Mouse (Mus musculus): ENCODE results near the gene Vwa1.
"Not testable (repeated sequence)": the region's sequence is repeated elsewhere in the genome, so short reads cannot be mapped to it uniquely, and the experiment has no call there.

The Vwa1 gene

DNA sequence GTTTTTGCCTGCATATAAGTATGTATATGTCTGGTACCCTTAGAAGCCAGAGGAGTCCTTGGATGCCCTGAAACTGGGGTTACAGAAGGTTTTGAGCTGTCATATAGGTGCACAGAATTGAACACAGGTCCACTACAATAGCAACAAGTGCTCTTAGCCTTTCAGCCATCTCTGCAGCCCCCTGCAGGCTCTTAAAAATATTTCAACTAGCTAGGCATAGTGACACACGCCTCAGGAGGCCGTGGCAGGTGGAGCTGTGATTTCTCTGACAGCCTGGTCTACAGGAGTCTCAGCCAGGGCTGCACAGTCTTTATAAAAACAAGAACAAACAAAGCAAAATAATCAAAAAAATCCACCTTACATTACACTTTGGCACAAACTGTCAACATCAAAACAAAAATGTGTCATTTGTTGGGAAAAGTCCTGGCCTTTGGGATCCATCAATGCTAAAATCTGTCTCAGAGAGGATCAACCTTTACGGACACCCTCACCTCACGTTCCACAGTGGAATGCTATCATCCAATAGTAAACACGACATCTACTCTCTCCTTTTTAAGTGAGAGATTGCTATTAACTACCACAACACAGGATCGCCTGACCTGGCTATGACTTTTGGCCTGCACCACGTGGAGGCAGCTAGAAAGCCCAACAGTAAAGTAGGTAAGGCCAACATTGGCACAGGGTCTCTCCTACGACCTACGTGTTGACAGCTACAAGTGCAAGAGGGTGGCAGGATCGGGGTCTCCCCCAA is 14.5 kb downstream of the Vwa1 start:
- in situ Hi-C loops (cut with MboI; ENCODE audit: unreplicated experiment in 2 of 2) = loop anchor here in 1 of 2 experiments (10.0 kb wide), 1 partner anchor 65 kb away; the partner anchor contains the start of gene Fndc10

GRCm38 (mm10) chr4:155757011-155757410 is 17.5 kb downstream of the Vwa1 start:
- in situ Hi-C loops (cut with MboI; ENCODE audit: unreplicated experiment in 2 of 2) = loop anchor here in 1 of 2 experiments (10.0 kb wide), 1 partner anchor 62 kb away; the partner anchor contains the start of gene Fndc10

GRCm38 (mm10) chr4:155746575-155747490 is 27.7 kb downstream of the Vwa1 start:
- in situ Hi-C loops (cut with MboI; ENCODE audit: unreplicated experiment in 2 of 2) = no loop called here

GRCm38 (mm10) chr4:155746036-155746548 is 28.4 kb downstream of the Vwa1 start:
- in situ Hi-C loops (cut with MboI; ENCODE audit: unreplicated experiment in 2 of 2) = no loop called here

GRCm38 (mm10) chr4:155745136-155745535 is 29.4 kb downstream of the Vwa1 start:
- in situ Hi-C loops (cut with MboI; ENCODE audit: unreplicated experiment in 2 of 2) = no loop called here

GRCm38 (mm10) chr4:155744474-155744873 is 30.0 kb downstream of the Vwa1 start:
- in situ Hi-C loops (cut with MboI; ENCODE audit: unreplicated experiment in 2 of 2) = no loop called here

DNA sequence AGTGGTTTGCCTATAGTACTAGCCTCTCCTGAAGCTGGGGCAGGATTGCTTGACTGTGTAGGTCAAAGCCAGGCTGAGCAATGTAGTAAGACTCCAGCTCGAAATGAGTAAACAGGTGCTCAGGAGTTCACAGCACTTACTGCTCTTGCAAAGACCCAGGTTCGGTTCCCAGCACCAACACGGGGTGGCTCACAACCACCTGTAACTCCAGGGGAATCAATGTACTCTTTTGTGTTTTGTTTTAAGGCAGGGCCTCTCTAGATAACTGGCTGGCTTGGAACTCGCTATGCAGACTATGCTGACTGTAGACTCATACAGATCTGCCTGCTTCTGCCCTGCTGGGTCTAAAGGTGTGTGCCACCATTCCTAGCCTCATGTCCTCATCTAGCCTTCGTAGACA is 31.8 kb downstream of the Vwa1 start:
- in situ Hi-C loops (cut with MboI; ENCODE audit: unreplicated experiment in 2 of 2) = no loop called here

GRCm38 (mm10) chr4:155740681-155741080 is 33.8 kb downstream of the Vwa1 start:
- in situ Hi-C loops (cut with MboI; ENCODE audit: unreplicated experiment in 2 of 2) = not testable (repeated sequence)

GRCm38 (mm10) chr4:155739741-155740636 is 34.5 kb downstream of the Vwa1 start:
- in situ Hi-C loops (cut with MboI; ENCODE audit: unreplicated experiment in 2 of 2) = no loop called here

DNA sequence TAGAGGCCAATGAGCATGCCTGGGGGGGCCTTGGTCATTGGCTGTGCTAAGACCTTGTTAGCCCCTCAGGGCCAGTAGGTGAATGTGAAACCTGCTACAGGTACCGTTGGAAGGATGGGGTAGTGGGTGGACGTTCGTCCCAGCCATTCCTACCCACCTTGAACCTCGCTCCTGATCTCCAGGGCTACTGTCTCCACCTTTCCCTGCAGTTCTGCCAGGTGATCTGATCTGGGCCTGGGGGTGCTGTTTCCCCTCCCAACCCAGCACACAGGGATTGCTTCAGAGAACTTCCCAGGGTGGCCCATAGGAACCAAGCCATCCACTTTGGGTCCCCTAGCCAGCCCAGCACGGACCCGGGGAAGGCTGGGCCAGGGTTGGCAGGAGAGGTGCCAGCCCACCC is 35.3 kb downstream of the Vwa1 start:
- in situ Hi-C loops (cut with MboI; ENCODE audit: unreplicated experiment in 2 of 2) = no loop called here

- in situ Hi-C loops (cut with MboI; ENCODE audit: unreplicated experiment in 2 of 2) = no loop called here
Measured at GRCm38 (mm10) chr4:155738262-155738661, 36.2 kb downstream of the Vwa1 start.

- in situ Hi-C loops (cut with MboI; ENCODE audit: unreplicated experiment in 2 of 2) = no loop called here
Measured at GRCm38 (mm10) chr4:155736421-155736820, 38.1 kb downstream of the Vwa1 start.

GRCm38 (mm10) chr4:155735788-155736187 is 38.7 kb downstream of the Vwa1 start:
- in situ Hi-C loops (cut with MboI; ENCODE audit: unreplicated experiment in 2 of 2) = no loop called here

DNA sequence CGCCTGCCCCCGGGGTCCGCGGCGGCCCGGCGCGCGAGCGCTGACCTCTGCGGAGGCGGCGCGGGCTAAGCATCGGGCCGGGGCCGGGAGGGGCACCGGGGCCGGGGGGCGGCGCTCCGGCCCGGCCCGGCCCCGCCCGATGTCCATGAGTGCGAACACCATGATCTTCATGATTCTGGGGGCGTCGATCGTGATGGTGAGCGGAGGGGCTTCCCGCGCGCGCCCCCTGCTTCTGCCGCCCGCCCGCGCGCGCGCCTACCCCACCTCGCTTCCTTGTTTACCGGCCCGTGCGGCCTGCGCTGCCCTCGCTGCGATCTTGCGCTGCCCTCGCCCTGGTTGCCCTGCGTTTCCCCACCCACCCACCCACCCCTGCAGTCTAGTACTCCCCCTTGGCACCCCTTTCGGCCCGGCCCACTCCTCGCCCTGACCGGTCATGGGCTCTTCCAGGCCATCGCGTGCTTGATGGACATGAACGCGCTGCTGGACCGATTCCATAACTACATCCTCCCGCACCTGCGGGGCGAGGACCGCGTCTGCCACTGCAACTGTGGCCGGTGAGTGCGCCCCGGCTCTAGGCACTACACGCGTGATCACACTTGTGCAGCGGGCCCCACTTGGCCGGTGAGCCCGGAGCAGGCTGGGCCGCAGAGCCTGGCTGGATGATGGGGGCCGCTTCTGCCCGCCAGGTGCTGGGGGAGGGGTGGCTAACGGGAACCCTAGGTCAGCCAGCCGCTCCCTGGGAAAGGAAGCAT is 39.4 kb downstream of the Vwa1 start:
- in situ Hi-C loops (cut with MboI; ENCODE audit: unreplicated experiment in 2 of 2) = no loop called here

GRCm38 (mm10) chr4:155734350-155734941 is 40.1 kb downstream of the Vwa1 start, which contains the start of gene Tmem240:
TSS of gene Tmem240 (plus strand) at chr4:155734800.
- in situ Hi-C loops (cut with MboI; ENCODE audit: unreplicated experiment in 2 of 2) = no loop called here

- in situ Hi-C loops (cut with MboI; ENCODE audit: unreplicated experiment in 2 of 2) = no loop called here
Measured at GRCm38 (mm10) chr4:155733267-155733666, 41.2 kb downstream of the Vwa1 start.

DNA sequence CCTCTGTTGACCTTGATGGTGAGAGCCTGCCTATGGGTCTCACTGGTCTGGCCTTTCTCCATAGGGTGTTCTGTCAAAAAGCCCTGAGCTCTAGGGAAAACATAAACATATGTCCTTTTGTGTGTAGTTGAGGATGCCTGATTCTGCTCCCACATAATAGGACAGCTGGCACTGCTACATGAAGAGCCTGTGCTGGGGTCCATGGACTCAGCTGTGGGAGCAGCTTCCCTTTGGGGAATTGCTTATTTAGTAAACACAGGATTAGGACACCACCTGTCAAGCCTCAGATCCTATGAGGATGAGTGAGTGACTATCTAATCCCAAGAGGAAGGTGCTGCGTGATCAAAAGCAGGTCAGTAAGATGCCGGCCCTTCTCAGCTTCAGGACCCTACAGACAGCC is 46.5 kb downstream of the Vwa1 start:
- in situ Hi-C loops (cut with MboI; ENCODE audit: unreplicated experiment in 2 of 2) = no loop called here

- in situ Hi-C loops (cut with MboI; ENCODE audit: unreplicated experiment in 2 of 2) = no loop called here
Measured at GRCm38 (mm10) chr4:155721668-155722083, 52.8 kb downstream of the Vwa1 start.
